Mouse (Mus musculus): ENCODE measurements around the gene Itgae. TPM values are rescaled to one million over a fixed set of nuclear protein-coding genes. Genes with fewer than 3 reads are reported as not detected.
"Not testable (repeated sequence)": the region's sequence is repeated elsewhere in the genome, so short reads cannot be mapped to it uniquely, and the experiment has no call there.

Itgae gene
- polyA plus RNA-seq, 1 experiment from 2014 or later = 0.24 TPM

DNA sequence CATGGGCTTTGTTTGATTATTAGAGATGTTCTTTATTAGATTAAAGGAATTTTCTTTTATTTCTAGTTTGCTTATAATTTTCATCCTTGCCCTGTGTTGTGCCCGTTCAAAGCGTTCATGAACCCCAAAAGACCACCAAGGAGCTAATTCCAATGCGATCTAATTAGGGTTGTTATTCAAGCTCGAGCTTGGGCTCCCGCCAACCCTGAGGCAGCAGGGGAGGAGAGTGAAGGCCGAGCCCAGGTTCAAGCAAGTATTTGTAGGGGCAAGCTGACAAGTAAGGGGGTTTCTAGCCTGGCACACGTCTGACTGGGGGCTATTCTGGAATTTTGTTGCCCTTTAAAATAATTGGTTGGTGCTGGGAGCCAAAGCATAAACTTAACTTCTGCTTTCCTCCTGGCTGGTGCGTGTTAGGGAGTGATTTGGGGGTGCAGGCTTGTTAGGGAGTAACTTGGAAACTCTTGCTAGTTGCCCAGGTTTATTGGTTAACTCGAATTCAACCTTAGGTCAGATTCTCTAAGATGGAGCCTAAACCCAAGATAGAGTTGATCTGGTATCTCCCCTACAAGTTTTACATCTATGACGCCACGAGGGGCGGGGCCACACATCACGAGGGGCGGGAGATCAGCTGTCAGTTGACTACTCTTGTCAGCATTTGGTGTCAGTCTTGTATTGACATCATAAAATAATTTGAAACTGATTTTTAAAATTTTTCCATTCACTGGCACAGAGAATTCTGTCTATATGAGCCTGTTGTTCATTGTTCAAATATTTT, 9.8 kb downstream of the Itgae start:
- WGBS = 68% methylated on average over 14 of the region's 14 CpGs
- no peak overlapping the region for H3K27ac ChIP-seq (replicated peaks; ENCODE audit: low read depth, low read length)
- no peaks in the 10 kb centered on the region for H3K36me3 ChIP-seq (ENCODE audit: control insufficient read depth, insufficient read depth, low read length)
- no peaks in the 10 kb centered on the region for H3K9me3 ChIP-seq (ENCODE audit: control insufficient read depth, low read length)
- H3K9ac ChIP-seq (replicated peaks; ENCODE audit: low read length) = no peak overlapping the region
- H3K4me3 ChIP-seq (replicated peaks; ENCODE audit: low read depth, low read length) = no peak overlapping the region
- H3K4me2 ChIP-seq (ENCODE audit: low read length) = no peak overlapping the region
- H3K4me1 ChIP-seq (ENCODE audit: control insufficient read depth, insufficient read depth, low read length) = no peaks in the 10 kb centered on the region
- DNase-seq (peak; percentile 14), ATAC-seq (ENCODE audit: low FRiP score, low TSS enrichment) (no peak)
- H3K27me3 ChIP-seq (ENCODE audit: control insufficient read depth, insufficient read depth, low read length) = no peaks in the 10 kb centered on the region

DNA sequence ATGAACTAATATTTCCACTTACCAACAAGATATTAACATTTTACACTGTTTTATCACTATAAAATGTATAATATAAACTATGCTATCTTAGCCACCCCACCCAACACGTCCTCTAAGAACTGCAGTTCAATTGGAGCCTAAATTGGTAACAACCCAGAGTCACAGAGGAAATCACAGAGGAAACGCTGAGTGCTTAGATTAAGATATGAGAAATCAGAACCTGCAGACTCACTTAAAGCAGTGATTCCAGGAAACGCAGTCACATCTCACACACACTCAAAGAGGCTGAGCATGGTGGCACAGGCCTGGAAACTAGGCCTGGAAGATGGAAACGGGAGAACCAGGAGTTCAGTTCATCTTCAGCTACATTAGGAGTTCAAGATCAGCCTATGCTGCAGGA, 10.9 kb downstream of the Itgae start:
- H3K9ac ChIP-seq (replicated peaks; ENCODE audit: low read length) = no peak overlapping the region
- H3K4me2 ChIP-seq (ENCODE audit: low read length) = no peak overlapping the region
- H3K9me3 ChIP-seq (ENCODE audit: control insufficient read depth, low read length) = no peaks in the 10 kb centered on the region
- no peak overlapping the region for H3K4me3 ChIP-seq (replicated peaks; ENCODE audit: low read depth, low read length)
- H3K27me3 ChIP-seq (ENCODE audit: control insufficient read depth, insufficient read depth, low read length) = no peaks in the 10 kb centered on the region
- WGBS = 87% methylated on average over 4 of the region's 4 CpGs
- DNase-seq (no peak), ATAC-seq (ENCODE audit: low FRiP score, low TSS enrichment) (no peak)
- H3K36me3 ChIP-seq (ENCODE audit: control insufficient read depth, insufficient read depth, low read length) = no peaks in the 10 kb centered on the region
- no peaks in the 10 kb centered on the region for H3K4me1 ChIP-seq (ENCODE audit: control insufficient read depth, insufficient read depth, low read length)
- H3K27ac ChIP-seq (replicated peaks; ENCODE audit: low read depth, low read length) = no peak overlapping the region

DNA sequence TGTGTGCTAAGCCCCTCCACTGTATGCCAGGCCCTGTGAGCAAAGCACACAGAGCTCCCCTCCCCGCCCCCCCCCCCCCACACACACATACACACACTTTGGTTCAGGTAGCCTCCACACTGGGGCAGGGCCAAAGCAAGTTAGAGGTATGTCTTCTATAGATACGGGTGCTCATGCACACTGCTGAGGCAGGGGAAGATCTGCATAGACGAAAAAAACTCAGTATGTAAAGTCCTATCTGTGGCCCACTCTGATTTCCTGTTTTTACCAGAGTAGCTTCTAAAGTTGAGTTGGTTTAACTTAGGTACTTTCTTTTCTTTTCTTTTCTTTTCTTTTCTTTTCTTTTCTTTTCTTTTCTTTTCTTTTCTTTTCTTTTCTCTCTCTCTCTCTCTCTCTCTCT, 14.9 kb downstream of the Itgae start:
- Histone ChIP-seq H3K9me3 (ENCODE audit: control insufficient read depth, low read length) (no peaks in the 10 kb centered on the region), H3K27ac (replicated peaks; ENCODE audit: low read depth, low read length) (no peak overlapping the region), H3K4me1 (ENCODE audit: control insufficient read depth, insufficient read depth, low read length) (no peaks in the 10 kb centered on the region), H3K4me2 (ENCODE audit: low read length) (no peak overlapping the region), H3K36me3 (ENCODE audit: control insufficient read depth, insufficient read depth, low read length) (no peaks in the 10 kb centered on the region), H3K9ac (replicated peaks; ENCODE audit: low read length) (no peak overlapping the region), H3K4me3 (replicated peaks; ENCODE audit: low read depth, low read length) (no peak overlapping the region), H3K27me3 (ENCODE audit: control insufficient read depth, insufficient read depth, low read length) (no peaks in the 10 kb centered on the region)
- 67% methylated on average over 3 of the region's 3 CpGs for whole genome bisulfite sequencing
- ATAC-seq (ENCODE audit: low FRiP score, low TSS enrichment) = no peak
- no peak for DNase-seq

DNA sequence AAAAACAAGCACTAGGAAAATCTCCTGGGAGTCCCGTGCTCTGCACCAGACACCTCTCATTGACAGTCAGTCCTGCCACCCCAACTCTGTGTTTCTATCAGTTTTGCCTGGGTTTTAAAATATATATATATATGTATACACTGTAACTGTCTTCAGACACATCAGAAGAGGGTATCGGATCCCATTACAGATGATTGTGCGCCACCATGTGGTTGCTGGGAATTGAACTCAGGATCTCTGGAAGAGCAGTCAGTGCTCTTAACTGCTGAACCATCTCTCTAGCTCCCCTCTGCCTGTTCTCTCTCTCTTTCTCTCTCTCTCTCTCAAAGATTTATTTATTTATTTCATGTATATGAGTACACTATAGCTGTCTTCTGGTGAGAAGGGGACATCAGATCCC, 17.0 kb downstream of the Itgae start:
- 56% methylated on average over 3 of the region's 3 CpGs for WGBS
- not testable (repeated sequence) for ATAC-seq (ENCODE audit: low FRiP score, low TSS enrichment); H3K27ac ChIP-seq (replicated peaks; ENCODE audit: low read depth, low read length); H3K27me3 ChIP-seq (ENCODE audit: control insufficient read depth, insufficient read depth, low read length); H3K4me3 ChIP-seq (replicated peaks; ENCODE audit: low read depth, low read length); H3K36me3 ChIP-seq (ENCODE audit: control insufficient read depth, insufficient read depth, low read length); H3K9me3 ChIP-seq (ENCODE audit: control insufficient read depth, low read length); H3K4me1 ChIP-seq (ENCODE audit: control insufficient read depth, insufficient read depth, low read length); H3K4me2 ChIP-seq (ENCODE audit: low read length); H3K9ac ChIP-seq (replicated peaks; ENCODE audit: low read length); DNase-seq

DNA sequence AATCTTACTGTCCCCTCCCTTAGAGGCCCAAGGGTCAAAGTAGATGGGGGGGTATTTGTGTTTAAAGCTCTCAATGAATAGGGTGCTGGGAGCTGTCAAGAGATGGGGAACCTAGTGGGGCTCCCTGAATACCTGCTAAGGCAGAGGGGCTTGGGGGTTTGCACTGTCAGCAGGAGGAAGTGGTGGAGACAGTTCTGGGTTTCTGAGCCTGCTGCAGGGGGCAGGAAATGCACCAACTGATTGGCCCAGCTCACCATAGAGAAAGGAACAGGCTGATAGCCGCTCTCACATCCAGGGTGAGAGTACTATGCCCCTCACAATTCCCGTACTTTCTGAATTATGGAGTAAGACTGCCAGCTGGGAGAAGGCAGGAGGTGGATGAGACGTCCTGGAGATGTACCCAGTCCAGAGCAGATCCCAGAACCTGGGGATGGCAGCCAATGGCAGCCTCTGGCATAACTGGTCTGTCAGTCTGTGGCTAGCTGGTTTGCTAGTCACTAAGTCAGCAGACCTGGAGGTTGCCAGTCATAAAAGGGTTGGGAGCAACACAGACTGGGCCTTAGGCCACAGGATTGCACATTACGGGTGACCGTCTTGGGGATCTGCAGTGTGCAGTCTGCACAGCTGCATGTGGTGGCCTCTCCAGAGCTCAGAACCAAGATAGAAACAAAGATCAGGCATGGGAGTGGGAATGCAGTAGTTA, 18.0 kb downstream of the Itgae start:
- Histone ChIP-seq H3K4me3 (replicated peaks; ENCODE audit: low read depth, low read length) (no peak overlapping the region), H3K27ac (replicated peaks; ENCODE audit: low read depth, low read length) (no peak overlapping the region), H3K36me3 (ENCODE audit: control insufficient read depth, insufficient read depth, low read length) (no peaks in the 10 kb centered on the region), H3K27me3 (ENCODE audit: control insufficient read depth, insufficient read depth, low read length) (no peaks in the 10 kb centered on the region), H3K4me1 (ENCODE audit: control insufficient read depth, insufficient read depth, low read length) (no peaks in the 10 kb centered on the region), H3K4me2 (ENCODE audit: low read length) (no peak overlapping the region), H3K9ac (replicated peaks; ENCODE audit: low read length) (no peak overlapping the region), H3K9me3 (ENCODE audit: control insufficient read depth, low read length) (no peaks in the 10 kb centered on the region)
- WGBS = 83% methylated on average over 5 of the region's 5 CpGs
- ATAC-seq (ENCODE audit: low FRiP score, low TSS enrichment) = no peak
- no peak for DNase-seq

DNA sequence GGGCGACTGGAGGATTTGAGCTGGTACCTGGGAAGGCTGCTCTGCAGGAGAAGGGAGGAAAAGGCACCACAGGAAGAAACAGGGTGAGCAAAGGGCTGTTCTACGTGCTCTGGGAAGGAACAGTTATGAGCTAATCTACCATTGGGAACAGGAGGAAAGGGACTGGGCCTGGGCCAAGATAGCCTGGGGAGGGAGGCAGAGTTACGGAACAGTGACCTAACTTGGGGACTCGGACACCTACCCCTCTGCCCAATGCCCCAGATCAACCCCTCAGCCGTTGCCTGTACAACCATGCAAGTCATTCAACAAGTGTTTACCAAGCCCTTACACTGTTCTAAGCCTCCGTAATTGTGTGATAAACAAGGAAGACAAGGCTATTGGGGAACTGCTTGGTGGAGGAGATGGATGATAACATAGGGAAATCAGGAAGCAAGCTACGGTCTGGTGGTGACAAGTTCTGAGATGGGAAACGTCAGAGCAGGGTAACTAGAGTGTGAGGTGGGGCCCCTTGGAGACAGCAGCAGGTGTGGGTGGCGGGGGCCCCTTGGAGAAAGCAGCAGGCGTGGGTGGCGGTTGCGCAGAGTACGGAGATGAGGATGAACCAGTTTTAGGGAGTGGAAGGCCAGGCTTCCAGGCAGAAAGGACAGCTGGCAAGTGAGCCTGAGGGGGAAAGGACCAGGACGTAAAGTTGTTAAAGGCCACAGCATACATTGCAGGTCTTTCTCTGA, 18.7 kb downstream of the Itgae start:
- Histone ChIP-seq H3K9ac (replicated peaks; ENCODE audit: low read length) (no peak overlapping the region), H3K36me3 (ENCODE audit: control insufficient read depth, insufficient read depth, low read length) (no peaks in the 10 kb centered on the region), H3K27ac (replicated peaks; ENCODE audit: low read depth, low read length) (no peak overlapping the region), H3K4me1 (ENCODE audit: control insufficient read depth, insufficient read depth, low read length) (no peaks in the 10 kb centered on the region), H3K4me3 (replicated peaks; ENCODE audit: low read depth, low read length) (no peak overlapping the region), H3K4me2 (ENCODE audit: low read length) (no peak overlapping the region), H3K9me3 (ENCODE audit: control insufficient read depth, low read length) (no peaks in the 10 kb centered on the region), H3K27me3 (ENCODE audit: control insufficient read depth, insufficient read depth, low read length) (no peaks in the 10 kb centered on the region)
- DNase-seq = no peak
- WGBS = 83% methylated on average over 14 of the region's 14 CpGs
- no peak for ATAC-seq (ENCODE audit: low FRiP score, low TSS enrichment)

DNA sequence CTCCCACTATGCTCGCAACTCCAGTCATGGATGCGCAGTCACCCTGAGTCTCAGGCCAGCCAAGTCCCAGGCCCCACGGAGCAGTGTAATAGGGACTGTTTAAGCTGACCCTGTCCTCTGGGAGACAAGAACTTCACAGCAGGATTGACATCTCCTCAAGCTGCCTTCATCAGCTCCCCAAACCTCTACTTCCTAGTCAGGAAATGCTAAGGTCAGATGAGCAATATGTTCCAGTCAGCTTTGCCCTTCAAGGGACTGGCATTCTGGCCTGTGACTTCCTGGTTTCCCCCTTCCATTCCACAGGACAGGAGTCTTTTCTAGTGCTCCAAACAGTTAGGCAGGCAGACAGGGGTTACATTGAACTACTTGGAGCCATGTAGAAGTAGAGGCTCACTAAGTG, 19.6 kb downstream of the Itgae start:
- ATAC-seq (ENCODE audit: low FRiP score, low TSS enrichment) = no peak
- Histone ChIP-seq H3K4me3 (replicated peaks; ENCODE audit: low read depth, low read length) (no peak overlapping the region), H3K9ac (replicated peaks; ENCODE audit: low read length) (no peak overlapping the region), H3K4me2 (ENCODE audit: low read length) (no peak overlapping the region), H3K36me3 (ENCODE audit: control insufficient read depth, insufficient read depth, low read length) (no peaks in the 10 kb centered on the region), H3K27ac (replicated peaks; ENCODE audit: low read depth, low read length) (no peak overlapping the region), H3K9me3 (ENCODE audit: control insufficient read depth, low read length) (no peaks in the 10 kb centered on the region), H3K27me3 (ENCODE audit: control insufficient read depth, insufficient read depth, low read length) (no peaks in the 10 kb centered on the region), H3K4me1 (ENCODE audit: control insufficient read depth, insufficient read depth, low read length) (no peaks in the 10 kb centered on the region)
- WGBS = 82% methylated on average over 3 of the region's 3 CpGs
- no peak for DNase-seq

DNA sequence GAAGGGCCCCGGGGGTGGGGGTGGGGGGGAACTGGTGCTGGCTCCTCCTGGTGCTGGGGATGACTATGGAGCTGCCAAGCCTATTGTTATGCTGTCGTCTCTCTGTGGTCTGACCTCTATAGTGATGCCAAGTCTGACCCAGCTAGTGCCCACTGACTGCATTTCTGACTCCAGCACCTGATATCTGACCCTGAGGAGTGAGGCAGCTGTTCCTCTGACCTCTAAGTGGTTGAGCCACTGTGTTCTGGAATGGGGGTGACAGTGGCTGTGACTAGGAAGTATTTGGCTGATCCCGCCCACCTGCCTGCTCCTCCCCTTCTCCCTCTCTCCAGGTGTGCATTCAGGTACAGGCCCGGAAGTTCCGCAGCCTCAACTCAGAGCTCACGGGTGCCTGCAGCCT, 21.0 kb downstream of the Itgae start:
- H3K4me3 ChIP-seq (replicated peaks; ENCODE audit: low read depth, low read length) = no peak overlapping the region
- H3K36me3 ChIP-seq (ENCODE audit: control insufficient read depth, insufficient read depth, low read length) = no peaks in the 10 kb centered on the region
- no peak overlapping the region for H3K27ac ChIP-seq (replicated peaks; ENCODE audit: low read depth, low read length)
- no peak overlapping the region for H3K4me2 ChIP-seq (ENCODE audit: low read length)
- H3K9me3 ChIP-seq (ENCODE audit: control insufficient read depth, low read length) = no peaks in the 10 kb centered on the region
- H3K9ac ChIP-seq (replicated peaks; ENCODE audit: low read length) = no peak overlapping the region
- DNase-seq = no peak
- no peaks in the 10 kb centered on the region for H3K4me1 ChIP-seq (ENCODE audit: control insufficient read depth, insufficient read depth, low read length)
- H3K27me3 ChIP-seq (ENCODE audit: control insufficient read depth, insufficient read depth, low read length) = no peaks in the 10 kb centered on the region
- 71% methylated on average over 6 of the region's 6 CpGs for WGBS
- no peak for ATAC-seq (ENCODE audit: low FRiP score, low TSS enrichment)

Measured in midbrain, embryonic 14.5 days (tissue).